Mouse (Mus musculus): ENCODE data around the gene Crabp1.

GRCm38 (mm10) chr9:54785215-54785614, 20.7 kb downstream of the Crabp1 start:
- TF ChIP-seq POLR2AphosphoS2 (IDR thresholded peaks at IDR 0.05; ENCODE audit: insufficient read length, low read depth) (no peak), TCF12 (IDR thresholded peaks at IDR 0.05; ENCODE audit: insufficient read depth, poor library complexity, severe bottlenecking) (no peak), POLR2A (IDR thresholded peaks at IDR 0.05; ENCODE audit: insufficient read length, low read depth) (no peak), USF1 (IDR thresholded peaks at IDR 0.05; ENCODE audit: low read depth) (no peak), MAX (IDR thresholded peaks at IDR 0.05; ENCODE audit: low read depth) (no peak), SRF (IDR thresholded peaks at IDR 0.05; ENCODE audit: control insufficient read depth, insufficient read length, low read depth) (no peak), MYOG (IDR thresholded peaks at IDR 0.05; ENCODE audit: control insufficient read depth in 1 of 3, insufficient read depth in 1 of 3, insufficient read length in 2 of 3, low read depth in 2 of 3) (no peak), E2F4 (IDR thresholded peaks at IDR 0.05; ENCODE audit: insufficient read depth) (no peak)
